Mouse (Mus musculus): ENCODE results near the gene Tbx6. TPM values are rescaled to one million over a fixed set of nuclear protein-coding genes. Genes with fewer than 3 reads are reported as not detected.

Gene Tbx6
- polyA plus RNA-seq, 1 experiment from 2014 or later = 0.26 TPM

DNA sequence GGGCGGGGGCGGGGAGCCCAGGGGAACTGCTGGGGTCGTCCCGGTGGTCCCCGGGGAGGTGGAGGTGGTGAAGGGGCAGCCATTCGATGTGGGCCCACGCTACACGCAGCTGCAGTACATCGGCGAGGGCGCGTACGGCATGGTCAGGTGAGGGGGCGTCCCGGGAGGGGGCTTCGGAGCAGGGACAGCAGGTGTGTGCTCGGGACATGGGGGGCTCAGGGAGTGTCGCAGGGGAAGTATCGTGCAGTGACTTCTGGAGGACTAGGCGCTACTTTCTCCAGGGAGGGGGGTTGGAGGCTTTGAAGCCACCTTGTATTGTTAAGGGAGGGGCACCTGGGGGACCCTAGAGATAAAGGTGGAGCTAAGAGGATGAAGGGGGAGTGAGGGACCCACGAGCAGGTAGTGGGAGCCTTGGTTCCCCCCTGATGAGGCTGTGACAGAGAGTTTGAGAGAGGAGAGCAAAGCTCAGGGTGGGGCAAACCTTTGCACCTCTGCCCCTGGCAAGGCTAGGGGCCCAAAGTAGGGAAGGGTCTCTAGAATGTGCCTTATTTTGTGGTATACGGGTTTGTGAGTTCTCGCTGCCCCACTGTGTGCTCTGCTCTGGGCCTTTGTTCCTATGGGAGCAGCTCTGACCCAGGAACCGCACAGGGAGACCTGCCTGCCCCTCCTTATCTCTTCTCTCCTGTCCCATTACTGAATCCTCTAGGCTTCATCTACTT is 21.5 kb upstream of the Tbx6 start:
- Histone ChIP-seq H3K9me3 (ENCODE audit: control insufficient read depth, low read length) (no peaks in the 10 kb centered on the region), H3K4me3 (ENCODE audit: control insufficient read depth in 1 of 2, insufficient read depth in 1 of 2, low read depth in 1 of 2, low read length in 2 of 2) (peak overlapping the region; percentile 86 to 88), H3K4me2 (ENCODE audit: low read length) (peak overlapping the region; percentile 97), H3K9ac (ENCODE audit: low read length) (peak overlapping the region; percentile 94), H3K27ac (replicated peaks in 1 of 2; ENCODE audit: control insufficient read depth in 1 of 2, insufficient read depth in 1 of 2, low read depth in 2 of 2, low read length in 2 of 2) (peak overlapping the region; percentile 56 to 95), H3K36me3 (ENCODE audit: control insufficient read depth, insufficient read depth, low read length) (peaks cover 29% of the 10 kb centered on the region), H3K27me3 (ENCODE audit: control insufficient read depth, insufficient read depth, low read length) (no peaks in the 10 kb centered on the region), H3K4me1 (ENCODE audit: control insufficient read depth in 2 of 2, insufficient read depth in 2 of 2, low read length in 2 of 2) (peaks cover 18 to 31% of the 10 kb centered on the region in 2 experiments)
- under 1% methylated on average over 22 of the region's 24 CpGs for WGBS
- ATAC-seq (ENCODE audit: insufficient number of reproducible peaks, insufficient read depth, low FRiP score, low read depth) = peak; percentile 18

- no peaks in the 10 kb centered on the region for H3K27me3 ChIP-seq (ENCODE audit: control insufficient read depth, insufficient read depth, low read length)
- H3K4me3 ChIP-seq (ENCODE audit: control insufficient read depth in 1 of 2, insufficient read depth in 1 of 2, low read depth in 1 of 2, low read length in 2 of 2) = peak overlapping the region; percentile 86 to 88
- H3K4me1 ChIP-seq (ENCODE audit: control insufficient read depth in 2 of 2, insufficient read depth in 2 of 2, low read length in 2 of 2) = peaks cover 18 to 31% of the 10 kb centered on the region in 2 experiments
- ATAC-seq (ENCODE audit: insufficient number of reproducible peaks, insufficient read depth, low FRiP score, low read depth) = peak; percentile 71
- WGBS = 26% methylated on average over 3 of the region's 3 CpGs
- H3K9ac ChIP-seq (ENCODE audit: low read length) = peak overlapping the region; percentile 94
- H3K9me3 ChIP-seq (ENCODE audit: control insufficient read depth, low read length) = no peaks in the 10 kb centered on the region
- peak overlapping the region; percentile 56 to 95 for H3K27ac ChIP-seq (replicated peaks in 1 of 2; ENCODE audit: control insufficient read depth in 1 of 2, insufficient read depth in 1 of 2, low read depth in 2 of 2, low read length in 2 of 2)
- peaks cover 35% of the 10 kb centered on the region for H3K36me3 ChIP-seq (ENCODE audit: control insufficient read depth, insufficient read depth, low read length)
- peak overlapping the region; percentile 97 for H3K4me2 ChIP-seq (ENCODE audit: low read length)
Measured at GRCm38 (mm10) chr7:126760391-126760802, 20.9 kb upstream of the Tbx6 start.

DNA sequence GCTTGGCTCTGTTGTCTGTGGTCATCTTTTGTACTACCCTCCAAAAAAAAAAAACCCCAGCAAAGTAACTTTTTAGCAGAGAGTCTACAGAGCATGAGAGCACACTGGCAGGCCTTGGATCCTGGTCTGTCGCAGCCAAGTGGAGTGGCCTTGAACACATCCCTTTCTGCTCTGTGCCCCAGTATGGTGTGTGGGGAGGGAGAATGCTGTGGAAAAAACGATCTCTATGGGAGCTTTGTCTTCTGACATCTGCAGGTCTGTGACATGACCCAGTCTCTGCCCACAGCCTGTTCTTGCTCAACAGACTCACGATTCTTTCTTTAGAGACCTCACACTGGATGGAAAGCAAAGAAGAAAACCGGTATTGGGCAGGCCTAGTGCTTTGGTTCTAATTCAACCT is 20.3 kb upstream of the Tbx6 start:
- Histone ChIP-seq H3K27me3 (ENCODE audit: control insufficient read depth, insufficient read depth, low read length) (no peaks in the 10 kb centered on the region), H3K36me3 (ENCODE audit: control insufficient read depth, insufficient read depth, low read length) (peaks cover 41% of the 10 kb centered on the region), H3K27ac (replicated peaks in 1 of 2; ENCODE audit: control insufficient read depth in 1 of 2, insufficient read depth in 1 of 2, low read depth in 2 of 2, low read length in 2 of 2) (peak overlapping the region; percentile 56 to 95), H3K9ac (ENCODE audit: low read length) (peak overlapping the region; percentile 94), H3K4me2 (ENCODE audit: low read length) (peak overlapping the region; percentile 97), H3K4me3 (ENCODE audit: control insufficient read depth in 1 of 2, insufficient read depth in 1 of 2, low read depth in 1 of 2, low read length in 2 of 2) (peak overlapping the region in 1 of 2 experiments; percentile 86; a peak in 2 of 4 replicates), H3K9me3 (ENCODE audit: control insufficient read depth, low read length) (no peaks in the 10 kb centered on the region), H3K4me1 (ENCODE audit: control insufficient read depth in 2 of 2, insufficient read depth in 2 of 2, low read length in 2 of 2) (peaks cover 18 to 31% of the 10 kb centered on the region in 2 experiments)
- WGBS = 55% methylated on average over 4 of the region's 4 CpGs
- no peak for ATAC-seq (ENCODE audit: insufficient number of reproducible peaks, insufficient read depth, low FRiP score, low read depth)

- Histone ChIP-seq H3K4me3 (ENCODE audit: control insufficient read depth in 1 of 2, insufficient read depth in 1 of 2, low read depth in 1 of 2, low read length in 2 of 2) (no peak overlapping the region), H3K9ac (ENCODE audit: low read length) (peak overlapping the region; percentile 94; the same call in 1 of the 2 replicates), H3K4me1 (ENCODE audit: control insufficient read depth in 2 of 2, insufficient read depth in 2 of 2, low read length in 2 of 2) (peaks cover 18 to 31% of the 10 kb centered on the region in 2 experiments), H3K27ac (replicated peaks in 1 of 2; ENCODE audit: control insufficient read depth in 1 of 2, insufficient read depth in 1 of 2, low read depth in 2 of 2, low read length in 2 of 2) (peak overlapping the region; percentile 29 to 95), H3K4me2 (ENCODE audit: low read length) (peak overlapping the region; percentile 97), H3K9me3 (ENCODE audit: control insufficient read depth, low read length) (no peaks in the 10 kb centered on the region), H3K36me3 (ENCODE audit: control insufficient read depth, insufficient read depth, low read length) (peaks cover 47% of the 10 kb centered on the region), H3K27me3 (ENCODE audit: control insufficient read depth, insufficient read depth, low read length) (no peaks in the 10 kb centered on the region)
- ATAC-seq (ENCODE audit: insufficient number of reproducible peaks, insufficient read depth, low FRiP score, low read depth) = no peak
- 56% methylated on average over 6 of the region's 6 CpGs for WGBS
Measured at GRCm38 (mm10) chr7:126761529-126762067, 19.7 kb upstream of the Tbx6 start.

GRCm38 (mm10) chr7:126762471-126763008 is 18.7 kb upstream of the Tbx6 start:
- no peak for ATAC-seq (ENCODE audit: insufficient number of reproducible peaks, insufficient read depth, low FRiP score, low read depth)
- Histone ChIP-seq H3K36me3 (ENCODE audit: control insufficient read depth, insufficient read depth, low read length) (peaks cover 57% of the 10 kb centered on the region), H3K4me2 (ENCODE audit: low read length) (no peak overlapping the region), H3K4me3 (ENCODE audit: control insufficient read depth in 1 of 2, insufficient read depth in 1 of 2, low read depth in 1 of 2, low read length in 2 of 2) (no peak overlapping the region), H3K9me3 (ENCODE audit: control insufficient read depth, low read length) (no peaks in the 10 kb centered on the region), H3K9ac (ENCODE audit: low read length) (peak overlapping the region; percentile 5; the same call in 1 of the 2 replicates), H3K27ac (replicated peaks in 1 of 2; ENCODE audit: control insufficient read depth in 1 of 2, insufficient read depth in 1 of 2, low read depth in 2 of 2, low read length in 2 of 2) (0 out of 4 replicates have a peak overlapping the region, but pooled peaks of 1 of the 2 experiments have one; percentile 14), H3K4me1 (ENCODE audit: control insufficient read depth in 2 of 2, insufficient read depth in 2 of 2, low read length in 2 of 2) (peaks cover 18 to 31% of the 10 kb centered on the region in 2 experiments), H3K27me3 (ENCODE audit: control insufficient read depth, insufficient read depth, low read length) (no peaks in the 10 kb centered on the region)
- WGBS = 40% methylated on average over 17 of the region's 17 CpGs

- ATAC-seq (ENCODE audit: insufficient number of reproducible peaks, insufficient read depth, low FRiP score, low read depth) = no peak
- peaks cover 87% of the 10 kb centered on the region for H3K36me3 ChIP-seq (ENCODE audit: control insufficient read depth, insufficient read depth, low read length)
- 86% methylated on average over 9 of the region's 9 CpGs for WGBS
- peaks cover 17 to 27% of the 10 kb centered on the region in 2 experiments for H3K4me1 ChIP-seq (ENCODE audit: control insufficient read depth in 2 of 2, insufficient read depth in 2 of 2, low read length in 2 of 2)
- no peaks in the 10 kb centered on the region for H3K27me3 ChIP-seq (ENCODE audit: control insufficient read depth, insufficient read depth, low read length)
- H3K9me3 ChIP-seq (ENCODE audit: control insufficient read depth, low read length) = no peaks in the 10 kb centered on the region
- no peak overlapping the region for H3K4me2 ChIP-seq (ENCODE audit: low read length)
- H3K27ac ChIP-seq (replicated peaks in 1 of 2; ENCODE audit: control insufficient read depth in 1 of 2, insufficient read depth in 1 of 2, low read depth in 2 of 2, low read length in 2 of 2) = no peak overlapping the region
- H3K9ac ChIP-seq (ENCODE audit: low read length) = no peak overlapping the region
- no peak overlapping the region for H3K4me3 ChIP-seq (ENCODE audit: control insufficient read depth in 1 of 2, insufficient read depth in 1 of 2, low read depth in 1 of 2, low read length in 2 of 2)
Measured at GRCm38 (mm10) chr7:126765540-126765939, 15.7 kb upstream of the Tbx6 start.

GRCm38 (mm10) chr7:126766201-126766600 is 15.1 kb upstream of the Tbx6 start, which contains the start of gene Gdpd3:
TSS of gene Gdpd3 (plus strand) at chr7:126766334.
- no peak within 1 kb of the TSS for H3K27ac ChIP-seq (replicated peaks in 1 of 2; ENCODE audit: control insufficient read depth in 1 of 2, insufficient read depth in 1 of 2, low read depth in 2 of 2, low read length in 2 of 2)
- no peak within 1 kb of the TSS for H3K4me3 ChIP-seq (ENCODE audit: control insufficient read depth in 1 of 2, insufficient read depth in 1 of 2, low read depth in 1 of 2, low read length in 2 of 2)
- H3K36me3 ChIP-seq (ENCODE audit: control insufficient read depth, insufficient read depth, low read length) = peaks cover 93% of the 10 kb centered on the region
- ATAC-seq (ENCODE audit: insufficient number of reproducible peaks, insufficient read depth, low FRiP score, low read depth) = no peak
- no peaks in the 10 kb centered on the region for H3K9me3 ChIP-seq (ENCODE audit: control insufficient read depth, low read length)
- H3K4me2 ChIP-seq (ENCODE audit: low read length) = no peak within 1 kb of the TSS
- WGBS = 93% methylated on average over 16 of the region's 16 CpGs
- no peak within 1 kb of the TSS for H3K9ac ChIP-seq (ENCODE audit: low read length)
- H3K4me1 ChIP-seq (ENCODE audit: control insufficient read depth in 2 of 2, insufficient read depth in 2 of 2, low read length in 2 of 2) = peaks cover 11 to 20% of the 10 kb centered on the region in 2 experiments
- H3K27me3 ChIP-seq (ENCODE audit: control insufficient read depth, insufficient read depth, low read length) = no peaks in the 10 kb centered on the region
